Mouse (Mus musculus) MEL (cell line): ENCODE data around the gene Cep85l.

ENCODE experiments used
- BHLHE40 ChIP-seq: IDR thresholded peaks from 2 replicates; pipeline ENCODE4 v1.6.1; 2012; ENCODE audit warnings: low read depth, mild to moderate bottlenecking, inconsistent platforms, low read length, improper control_type of control experiment, borderline replicate concordance
- CHD1 ChIP-seq: IDR thresholded peaks from 2 replicates; pipeline ENCODE4 v1.6.1; 2012; ENCODE audit warnings: low read depth, mild to moderate bottlenecking, inconsistent platforms, low read length, improper control_type of control experiment
- CHD2 ChIP-seq: IDR thresholded peaks from 2 replicates; pipeline ENCODE4 v1.6.1; 2011; ENCODE audit warnings: low read length, improper control_type of control experiment
- CTCF ChIP-seq, 3 experiments: IDR thresholded peaks in 2 of 3; conservative IDR thresholded peaks in 1 of 3; 2 replicates each; pipeline ENCODE4 v1.5.1; 2011 to 2012; ENCODE audit warnings: low read length in 3 of 3, low read depth in 2 of 3, mild to moderate bottlenecking in 2 of 3, improper control_type of control experiment in 1 of 3, inconsistent platforms in 1 of 3, mixed read lengths in 1 of 3, moderate library complexity in 1 of 3; ENCODE audit not compliant: control insufficient read depth in 1 of 3, insufficient read depth in 1 of 3, poor library complexity in 1 of 3, severe bottlenecking in 1 of 3
- EP300 ChIP-seq, 2 experiments: IDR thresholded peaks; 2 replicates each; pipeline ENCODE4 v1.6.1; 2011; ENCODE audit warnings: improper control_type of control experiment in 2 of 2, low read length in 2 of 2, low read depth in 1 of 2, mild to moderate bottlenecking in 1 of 2
- KAT2A ChIP-seq: conservative IDR thresholded peaks from 2 replicates; pipeline ENCODE4 v1.6.1; 2012; ENCODE audit warnings: low read depth, low read length, improper control_type of control experiment, inconsistent platforms
- MAZ ChIP-seq: IDR thresholded peaks from 2 replicates; pipeline ENCODE4 v1.6.1; 2012; ENCODE audit warnings: low read depth, mild to moderate bottlenecking, inconsistent platforms, low read length, improper control_type of control experiment
- MYB ChIP-seq: IDR thresholded peaks from 2 replicates; pipeline ENCODE4 v1.6.1; 2011; ENCODE audit warnings: mild to moderate bottlenecking, low read depth, low read length, improper control_type of control experiment
- MYC ChIP-seq: IDR thresholded peaks from 2 replicates; pipeline ENCODE4 v1.6.1; 2011; ENCODE audit warnings: low read depth, mild to moderate bottlenecking, low read length, improper control_type of control experiment, moderate library complexity
- POLR2A ChIP-seq, 2 experiments: IDR thresholded peaks; 2 replicates each; pipeline ENCODE4 v1.6.1; 2011 to 2012; ENCODE audit warnings: low read length in 2 of 2, mild to moderate bottlenecking in 2 of 2, control low read depth in 1 of 2, improper control_type of control experiment in 1 of 2, low read depth in 1 of 2, moderate library complexity in 1 of 2; ENCODE audit not compliant: control insufficient read depth in 1 of 2, insufficient read depth in 1 of 2, poor library complexity in 1 of 2
- POLR2AphosphoS2 ChIP-seq: IDR thresholded peaks from 2 replicates; pipeline ENCODE4 v1.6.1; 2011; ENCODE audit warnings: low read length, improper control_type of control experiment
- TCF12 ChIP-seq: IDR thresholded peaks from 2 replicates; pipeline ENCODE4 v1.6.1; 2014; ENCODE audit warnings: low read depth, mild to moderate bottlenecking, inconsistent platforms, low read length, improper control_type of control experiment, moderate library complexity
- USF1 ChIP-seq: IDR thresholded peaks from 2 replicates; pipeline ENCODE4 v1.6.1; 2014; ENCODE audit warnings: low read depth, mild to moderate bottlenecking, inconsistent platforms, low read length, improper control_type of control experiment, moderate library complexity
- ZKSCAN1 ChIP-seq: IDR thresholded peaks from 2 replicates; pipeline ENCODE4 v1.6.1; 2012; ENCODE audit warnings: low read depth, mild to moderate bottlenecking, inconsistent platforms, low read length, improper control_type of control experiment, moderate library complexity

GRCm38 (mm10) chr10:53234683-53235082 is 145.1 kb downstream of the Cep85l start:
- TF ChIP-seq ZKSCAN1 (no peak), MYB (no peak), KAT2A (no peak), POLR2AphosphoS2 (no peak), USF1 (no peak), TCF12 (peak; percentile 58; the same call in 1 of the 2 replicates), CTCF (IDR thresholded peaks at IDR 0.05 in 2 of 3, conservative IDR thresholded peaks at IDR 0.05 in 1 of 3; ENCODE audit: control insufficient read depth in 1 of 3, insufficient read depth in 1 of 3, low read depth in 2 of 3, low read length in 3 of 3, poor library complexity in 1 of 3, severe bottlenecking in 1 of 3) (no peak), CHD2 (no peak), CHD1 (no peak), EP300 (IDR thresholded peaks at IDR 0.05; ENCODE audit: low read depth in 1 of 2, low read length in 2 of 2) (peak in 1 of 2 experiments; percentile 76; a peak in 2 of 4 replicates), BHLHE40 (no peak), POLR2A (IDR thresholded peaks at IDR 0.05; ENCODE audit: control insufficient read depth in 1 of 2, insufficient read depth in 1 of 2, low read depth in 1 of 2, low read length in 2 of 2, poor library complexity in 1 of 2) (no peak), MYC (no peak), MAZ (no peak)
